Mouse (Mus musculus) liver, postnatal 0 days (tissue): ENCODE data around the gene Lyl1.

Experiments used
- CTCF ChIP-seq: sonication (generic); IDR thresholded peaks from 2 replicates; pipeline ENCODE4 v1.5.1; 2016; ENCODE audit warnings: antibody characterized with exemption, low read depth
- EP300 ChIP-seq: IDR thresholded peaks from 2 replicates; pipeline ENCODE4 v1.6.1; 2016; ENCODE audit warnings: antibody characterized with exemption, low read depth, mild to moderate bottlenecking

- TF ChIP-seq CTCF: no peak
- no peak for TF ChIP-seq EP300
Observed at GRCm38 (mm10) chr8:84708071-84708541, 6.8 kb downstream of the Lyl1 start.
